Mouse (Mus musculus) hindbrain, embryonic 16.5 days (tissue): ENCODE results near the gene Ctsh. TPM values are rescaled to one million over a fixed set of nuclear protein-coding genes. Genes with fewer than 3 reads are reported as not detected.

Experiments
- ATAC-seq: fragments of 200-750 bp; cut with Nextera tagmentation; 2 replicates; pipeline ENCODE4 v1.8.0; 2017; ENCODE audit warnings: moderate TSS enrichment, moderate library complexity
- H3K27ac ChIP-seq: fragments of 300-500 bp; sonication (generic); 2 replicates; pipeline ENCODE4 v1.5.1; 2014; ENCODE audit warnings: low read depth, mild to moderate bottlenecking, control low read depth, low read length, moderate library complexity
- H3K27me3 ChIP-seq: fragments of 300-500 bp; sonication (generic); replicated peaks from 2 replicates; pipeline ENCODE4 v1.6.1; 2014; ENCODE audit warnings: low read length; ENCODE audit not compliant: control insufficient read depth, insufficient read depth
- H3K36me3 ChIP-seq: fragments of 300-500 bp; sonication (generic); 2 replicates; pipeline ENCODE4 v1.6.1; 2014; ENCODE audit warnings: mild to moderate bottlenecking, low read length, moderate library complexity, mixed read lengths; ENCODE audit not compliant: control insufficient read depth, insufficient read depth
- H3K4me1 ChIP-seq: fragments of 300-500 bp; sonication (generic); 2 replicates; pipeline ENCODE4 v1.6.1; 2014; ENCODE audit warnings: low read depth, low read length; ENCODE audit not compliant: control insufficient read depth, insufficient read depth
- H3K4me2 ChIP-seq: fragments of 300-500 bp; sonication (generic); 2 replicates; pipeline ENCODE4 v1.6.1; 2014; ENCODE audit warnings: mild to moderate bottlenecking, low read length, control low read depth, moderate library complexity
- H3K4me3 ChIP-seq: fragments of 300-500 bp; sonication (generic); 2 replicates; pipeline ENCODE4 v1.5.1; 2014; ENCODE audit warnings: mild to moderate bottlenecking, low read length, control low read depth, moderate library complexity
- H3K9ac ChIP-seq: fragments of 300-500 bp; sonication (generic); 2 replicates; pipeline ENCODE4 v1.6.1; 2014; ENCODE audit warnings: low read depth, mild to moderate bottlenecking, control low read depth, low read length, moderate library complexity
- H3K9me3 ChIP-seq: fragments of 300-500 bp; sonication (generic); 2 replicates; pipeline ENCODE4 v1.6.1; 2014; ENCODE audit warnings: mild to moderate bottlenecking, low read length, moderate library complexity; ENCODE audit not compliant: control insufficient read depth
- WGBS: fragments of 180-500 bp; shearing (Covaris S2); extraction: QIAGEN DNeasy Blood & Tissue Kit; methylation state at CpG from one replicate; pipeline ENCODE4 v1.1.7; 2014; 5-methylcytosine and 5-hydroxymethylcytosine counted together
- polyA plus RNA-seq: library from polyadenylated mRNA; unstranded; fragments of >200 nt; fragmentation: Nextera tagmentation; extraction: Ambion mirVana; gene quantifications from 2 replicates; pipeline ENCODE4 v1.2.1, GENCODE M21; 2015

Ctsh gene
- polyA plus RNA-seq, 1 experiment from 2014 or later: 40.1 TPM

- Histone ChIP-seq H3K27me3 (no peaks in the 10 kb centered on the region), H3K9ac (peak overlapping the region; percentile 92), H3K4me1 (peaks cover 15% of the 10 kb centered on the region), H3K27ac (peak overlapping the region; percentile 99), H3K9me3 (no peaks in the 10 kb centered on the region), H3K4me2 (peak overlapping the region; percentile 96), H3K36me3 (no peaks in the 10 kb centered on the region), H3K4me3 (peak overlapping the region; percentile 78)
- peak; percentile 76 for ATAC-seq
- WGBS: under 1% methylated on average over 82 of the region's 82 CpGs
Observed at GRCm38 (mm10) chr9:90113651-90114566, 60.0 kb downstream of the Ctsh start.

- Histone ChIP-seq H3K27me3 (no peaks in the 10 kb centered on the region), H3K4me1 (peaks cover 15% of the 10 kb centered on the region), H3K4me3 (peak within 1 kb of the TSS; percentile 78), H3K9me3 (no peaks in the 10 kb centered on the region), H3K36me3 (no peaks in the 10 kb centered on the region), H3K27ac (peak within 1 kb of the TSS; percentile 99), H3K4me2 (peak within 1 kb of the TSS; percentile 96), H3K9ac (peak within 1 kb of the TSS; percentile 92)
- peak; percentile 98 for ATAC-seq
- WGBS: 3% methylated on average over 39 of the region's 40 CpGs
Observed at GRCm38 (mm10) chr9:90114567-90115307, 60.8 kb downstream of the Ctsh start, which contains the start of gene Morf4l1. TSS of gene Morf4l1 (minus strand) at chr9:90114774.

GRCm38 (mm10) chr9:90115308-90115700 is 61.4 kb downstream of the Ctsh start:
- H3K27me3 ChIP-seq: no peaks in the 10 kb centered on the region
- H3K4me3 ChIP-seq: peak overlapping the region; percentile 78
- peak overlapping the region; percentile 74 for H3K9ac ChIP-seq
- peak overlapping the region; percentile 90 for H3K4me2 ChIP-seq
- H3K27ac ChIP-seq: no peak overlapping the region
- peaks cover 15% of the 10 kb centered on the region for H3K4me1 ChIP-seq
- H3K36me3 ChIP-seq: no peaks in the 10 kb centered on the region
- no peak for ATAC-seq
- no peaks in the 10 kb centered on the region for H3K9me3 ChIP-seq

GRCm38 (mm10) chr9:90117234-90117633 is 63.3 kb downstream of the Ctsh start:
- H3K27ac ChIP-seq: no peak overlapping the region
- no peak overlapping the region for H3K4me2 ChIP-seq
- H3K27me3 ChIP-seq: no peaks in the 10 kb centered on the region
- peaks cover 8% of the 10 kb centered on the region for H3K4me1 ChIP-seq
- no peak overlapping the region for H3K9ac ChIP-seq
- no peaks in the 10 kb centered on the region for H3K36me3 ChIP-seq
- no peak for ATAC-seq
- no peaks in the 10 kb centered on the region for H3K9me3 ChIP-seq
- no peak overlapping the region for H3K4me3 ChIP-seq

GRCm38 (mm10) chr9:90122246-90122740 is 68.3 kb downstream of the Ctsh start:
- Histone ChIP-seq H3K4me1 (no peaks in the 10 kb centered on the region; the same call in 1 of the 2 replicates), H3K36me3 (no peaks in the 10 kb centered on the region), H3K9ac (no peak overlapping the region), H3K27ac (no peak overlapping the region), H3K9me3 (no peaks in the 10 kb centered on the region), H3K27me3 (no peaks in the 10 kb centered on the region), H3K4me2 (no peak overlapping the region), H3K4me3 (no peak overlapping the region)
- no peak for ATAC-seq
- 75% methylated on average over 4 of the region's 4 CpGs for WGBS

GRCm38 (mm10) chr9:90124156-90124872 is 70.4 kb downstream of the Ctsh start:
- no peaks in the 10 kb centered on the region for H3K9me3 ChIP-seq
- H3K4me3 ChIP-seq: no peak overlapping the region
- H3K4me1 ChIP-seq: no peaks in the 10 kb centered on the region; the same call in 1 of the 2 replicates
- no peaks in the 10 kb centered on the region for H3K27me3 ChIP-seq
- no peak overlapping the region for H3K9ac ChIP-seq
- peak; percentile 46 for ATAC-seq
- no peak overlapping the region for H3K27ac ChIP-seq
- H3K36me3 ChIP-seq: no peaks in the 10 kb centered on the region
- 46% methylated on average over 11 of the region's 11 CpGs for WGBS
- no peak overlapping the region for H3K4me2 ChIP-seq

- H3K4me2 ChIP-seq: peak overlapping the region; percentile 2; the same call in 1 of the 2 replicates
- H3K36me3 ChIP-seq: no peaks in the 10 kb centered on the region
- H3K27ac ChIP-seq: no peak overlapping the region
- H3K27me3 ChIP-seq: no peaks in the 10 kb centered on the region
- 37% methylated on average over 8 of the region's 8 CpGs for WGBS
- H3K4me1 ChIP-seq: no peaks in the 10 kb centered on the region; the same call in 1 of the 2 replicates
- H3K9me3 ChIP-seq: no peaks in the 10 kb centered on the region
- no peak overlapping the region for H3K9ac ChIP-seq
- H3K4me3 ChIP-seq: no peak overlapping the region
- ATAC-seq: no peak
Observed at GRCm38 (mm10) chr9:90124873-90125245, 70.9 kb downstream of the Ctsh start.
